Mouse (Mus musculus): ENCODE results near the gene St8sia2. TPM values are rescaled to one million over a fixed set of nuclear protein-coding genes. Genes with fewer than 3 reads are reported as not detected.
A peak's percentile ranks its signal among the peaks of the same experiment; 100 is the strongest.

Gene St8sia2
- polyA plus RNA-seq, 1 experiment from 2014 or later = 1.2 TPM

DNA sequence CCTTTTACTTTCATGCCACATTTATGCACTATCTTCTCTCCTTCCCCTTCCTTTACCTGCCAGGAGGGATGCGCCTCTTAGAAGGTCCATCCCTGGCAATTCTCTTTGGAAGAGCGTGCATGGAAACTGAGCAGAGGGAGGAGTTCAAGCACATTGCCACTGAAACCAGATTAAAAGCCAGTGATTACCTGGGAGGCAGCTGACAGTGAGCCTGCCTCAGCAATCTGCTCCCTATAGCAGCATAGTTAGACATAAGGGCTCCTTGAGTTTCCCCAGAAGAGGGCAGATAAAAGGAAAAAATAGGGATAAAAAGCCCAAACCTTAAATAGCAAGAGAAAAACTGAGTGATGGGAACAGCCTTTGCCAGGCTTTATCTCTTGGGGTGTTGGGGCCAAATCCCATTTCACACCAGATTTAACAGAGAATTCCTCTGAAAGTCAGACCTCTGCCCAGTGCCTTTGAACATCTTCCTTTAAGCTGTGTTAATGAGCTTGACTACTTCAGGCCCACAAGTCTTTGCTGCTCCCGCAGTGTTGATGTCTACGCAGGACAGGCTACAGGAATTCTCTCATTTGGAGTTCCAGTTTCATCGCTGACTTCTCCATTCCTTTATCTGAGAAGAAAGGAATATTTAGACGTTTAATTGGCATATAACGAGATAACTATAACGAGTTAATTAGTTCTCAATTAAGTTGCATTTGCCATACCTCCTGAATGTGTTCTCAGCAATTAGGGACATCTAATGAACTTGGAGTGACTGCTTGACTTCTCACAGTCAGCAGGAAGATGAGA is 31.9 kb upstream of the St8sia2 start:
- ATAC-seq = no peak
- TF ChIP-seq CTCF (IDR thresholded peaks at IDR 0.05; ENCODE audit: low read depth) = no peak
- 85% methylated on average over 8 of the region's 8 CpGs for WGBS

DNA sequence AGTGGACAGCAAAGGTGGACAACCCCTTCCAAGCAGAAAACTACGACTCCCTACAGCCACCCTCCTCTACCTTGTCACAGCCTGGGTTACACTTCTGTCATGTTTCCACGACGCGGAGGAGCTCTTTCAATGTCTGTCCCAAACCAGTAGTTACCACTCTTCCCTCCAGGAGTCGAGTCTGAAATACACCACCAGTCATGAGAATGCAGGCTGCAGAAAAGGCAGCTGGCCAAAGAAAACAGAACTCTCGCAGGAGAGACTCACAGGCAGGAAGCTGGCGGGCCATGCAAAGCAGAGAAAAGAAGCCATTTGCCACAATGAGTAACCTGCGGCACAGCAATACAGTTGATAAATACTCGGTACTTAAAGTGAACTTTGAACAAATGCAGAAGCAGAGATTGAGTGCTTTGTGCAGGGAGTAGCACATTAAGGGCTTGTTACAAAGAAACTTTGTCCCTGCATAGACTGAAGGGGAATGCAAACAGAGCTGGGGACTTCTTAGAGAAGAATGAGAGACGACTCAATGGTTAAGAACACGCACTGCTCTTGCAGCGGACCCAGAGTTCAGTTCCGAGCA is 30.2 kb upstream of the St8sia2 start:
- Histone ChIP-seq H3K27ac (ENCODE audit: low read depth, low read length) (peak overlapping the region; percentile 46; the same call in 1 of the 2 replicates), H3K4me1 (replicated peaks; ENCODE audit: control insufficient read depth, insufficient read depth, low read length) (no peaks in the 10 kb centered on the region), H3K4me2 (replicated peaks; ENCODE audit: low read depth) (peak overlapping the region; percentile 33), H3K4me3 (ENCODE audit: low read depth, low read length) (no peak overlapping the region), H3K27me3 (replicated peaks; ENCODE audit: control insufficient read depth, insufficient read depth, low read length) (no peaks in the 10 kb centered on the region), H3K9me3 (ENCODE audit: control insufficient read depth) (no peaks in the 10 kb centered on the region), H3K9ac (ENCODE audit: low read depth, low read length) (no peak overlapping the region), H3K36me3 (ENCODE audit: control insufficient read depth, insufficient read depth) (no peaks in the 10 kb centered on the region)
- ATAC-seq = peak; percentile 67
- WGBS = 48% methylated on average over 13 of the region's 13 CpGs
- no peak for TF ChIP-seq CTCF (IDR thresholded peaks at IDR 0.05; ENCODE audit: low read depth)

More for the DNA sequence above, 31.9 kb upstream of the St8sia2 start:
- Histone ChIP-seq H3K27ac (ENCODE audit: low read depth, low read length) (no peak overlapping the region), H3K27me3 (replicated peaks; ENCODE audit: control insufficient read depth, insufficient read depth, low read length) (no peaks in the 10 kb centered on the region), H3K4me1 (replicated peaks; ENCODE audit: control insufficient read depth, insufficient read depth, low read length) (no peaks in the 10 kb centered on the region), H3K9me3 (ENCODE audit: control insufficient read depth) (no peaks in the 10 kb centered on the region), H3K4me2 (replicated peaks; ENCODE audit: low read depth) (no peak overlapping the region), H3K9ac (ENCODE audit: low read depth, low read length) (no peak overlapping the region), H3K4me3 (ENCODE audit: low read depth, low read length) (no peak overlapping the region), H3K36me3 (ENCODE audit: control insufficient read depth, insufficient read depth) (no peaks in the 10 kb centered on the region)

DNA sequence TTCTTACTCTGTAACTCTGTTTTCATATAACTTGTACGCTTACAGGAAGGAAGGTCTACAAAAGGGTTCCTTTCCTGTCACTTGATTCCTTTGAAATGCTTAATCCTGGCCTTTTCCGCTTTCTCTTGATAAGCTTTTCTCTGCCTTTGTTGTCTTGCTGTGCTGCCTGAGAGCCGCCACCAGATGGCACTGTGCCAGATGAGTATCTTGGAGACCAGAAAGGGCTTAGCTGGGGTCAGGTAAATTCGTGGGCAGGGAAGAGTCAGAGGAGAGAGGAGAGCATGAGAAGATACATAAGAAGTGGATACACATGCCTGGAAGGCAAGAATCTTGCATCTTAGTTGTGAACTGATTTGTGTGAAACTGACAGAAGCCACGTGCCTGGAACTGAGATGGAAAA is 11.5 kb upstream of the St8sia2 start:
- H3K4me2 ChIP-seq (replicated peaks; ENCODE audit: low read depth) = no peak overlapping the region
- 21% methylated on average over 5 of the region's 5 CpGs for WGBS
- H3K27ac ChIP-seq (ENCODE audit: low read depth, low read length) = no peak overlapping the region
- no peak for ATAC-seq
- H3K9ac ChIP-seq (ENCODE audit: low read depth, low read length) = no peak overlapping the region
- no peaks in the 10 kb centered on the region for H3K9me3 ChIP-seq (ENCODE audit: control insufficient read depth)
- H3K27me3 ChIP-seq (replicated peaks; ENCODE audit: control insufficient read depth, insufficient read depth, low read length) = no peaks in the 10 kb centered on the region
- no peak overlapping the region for H3K4me3 ChIP-seq (ENCODE audit: low read depth, low read length)
- H3K4me1 ChIP-seq (replicated peaks; ENCODE audit: control insufficient read depth, insufficient read depth, low read length) = no peaks in the 10 kb centered on the region
- peak; percentile 89 for TF ChIP-seq CTCF (IDR thresholded peaks at IDR 0.05; ENCODE audit: low read depth)
- H3K36me3 ChIP-seq (ENCODE audit: control insufficient read depth, insufficient read depth) = no peaks in the 10 kb centered on the region

- no peak overlapping the region for H3K4me2 ChIP-seq (replicated peaks; ENCODE audit: low read depth)
- H3K4me3 ChIP-seq (ENCODE audit: low read depth, low read length) = no peak overlapping the region
- H3K36me3 ChIP-seq (ENCODE audit: control insufficient read depth, insufficient read depth) = no peaks in the 10 kb centered on the region
- ATAC-seq = no peak
- 54% methylated on average over 3 of the region's 3 CpGs for WGBS
- H3K9me3 ChIP-seq (ENCODE audit: control insufficient read depth) = no peaks in the 10 kb centered on the region
- H3K27me3 ChIP-seq (replicated peaks; ENCODE audit: control insufficient read depth, insufficient read depth, low read length) = no peaks in the 10 kb centered on the region
- no peak for TF ChIP-seq CTCF (IDR thresholded peaks at IDR 0.05; ENCODE audit: low read depth)
- no peak overlapping the region for H3K9ac ChIP-seq (ENCODE audit: low read depth, low read length)
- H3K4me1 ChIP-seq (replicated peaks; ENCODE audit: control insufficient read depth, insufficient read depth, low read length) = no peaks in the 10 kb centered on the region
- no peak overlapping the region for H3K27ac ChIP-seq (ENCODE audit: low read depth, low read length)
Observed at GRCm38 (mm10) chr7:74024171-74024570, 10.7 kb upstream of the St8sia2 start.

DNA sequence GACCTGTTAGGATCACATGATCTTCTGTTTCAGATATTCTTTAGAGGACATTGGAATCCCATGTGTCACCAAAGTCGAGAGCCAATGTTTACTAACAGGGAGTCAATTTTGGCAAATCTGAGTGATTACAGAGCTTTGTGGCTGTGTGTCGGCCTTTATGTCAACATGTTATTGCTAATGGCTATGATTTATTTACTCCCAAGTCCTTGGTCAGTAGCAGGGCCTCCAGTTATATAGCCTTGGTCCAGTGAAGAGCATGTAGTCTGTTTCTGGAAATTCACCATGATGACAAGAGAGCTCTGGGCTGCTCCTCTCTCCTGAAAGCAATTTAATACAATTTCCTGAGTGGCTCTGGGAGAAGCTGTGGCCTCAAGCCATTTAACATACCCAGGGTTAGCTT is 9.1 kb upstream of the St8sia2 start:
- no peaks in the 10 kb centered on the region for H3K27me3 ChIP-seq (replicated peaks; ENCODE audit: control insufficient read depth, insufficient read depth, low read length)
- ATAC-seq = no peak
- WGBS = 28% methylated on average over 2 of the region's 2 CpGs
- H3K27ac ChIP-seq (ENCODE audit: low read depth, low read length) = no peak overlapping the region
- no peak overlapping the region for H3K9ac ChIP-seq (ENCODE audit: low read depth, low read length)
- H3K4me1 ChIP-seq (replicated peaks; ENCODE audit: control insufficient read depth, insufficient read depth, low read length) = no peaks in the 10 kb centered on the region
- TF ChIP-seq CTCF (IDR thresholded peaks at IDR 0.05; ENCODE audit: low read depth) = no peak
- no peaks in the 10 kb centered on the region for H3K9me3 ChIP-seq (ENCODE audit: control insufficient read depth)
- no peaks in the 10 kb centered on the region for H3K36me3 ChIP-seq (ENCODE audit: control insufficient read depth, insufficient read depth)
- no peak overlapping the region for H3K4me2 ChIP-seq (replicated peaks; ENCODE audit: low read depth)
- no peak overlapping the region for H3K4me3 ChIP-seq (ENCODE audit: low read depth, low read length)

- no peak for TF ChIP-seq CTCF (IDR thresholded peaks at IDR 0.05; ENCODE audit: low read depth)
- WGBS = 79% methylated on average over 6 of the region's 6 CpGs
Observed at GRCm38 (mm10) chr7:74021771-74022170, 8.3 kb upstream of the St8sia2 start.

More at GRCm38 (mm10) chr7:74021771-74022170, 8.3 kb upstream of the St8sia2 start:
- H3K27ac ChIP-seq (ENCODE audit: low read depth, low read length) = no peak overlapping the region
- no peaks in the 10 kb centered on the region for H3K4me1 ChIP-seq (replicated peaks; ENCODE audit: control insufficient read depth, insufficient read depth, low read length)
- no peaks in the 10 kb centered on the region for H3K36me3 ChIP-seq (ENCODE audit: control insufficient read depth, insufficient read depth)
- H3K27me3 ChIP-seq (replicated peaks; ENCODE audit: control insufficient read depth, insufficient read depth, low read length) = no peaks in the 10 kb centered on the region
- no peak overlapping the region for H3K4me3 ChIP-seq (ENCODE audit: low read depth, low read length)
- ATAC-seq = no peak
- no peaks in the 10 kb centered on the region for H3K9me3 ChIP-seq (ENCODE audit: control insufficient read depth)
- H3K4me2 ChIP-seq (replicated peaks; ENCODE audit: low read depth) = no peak overlapping the region
- H3K9ac ChIP-seq (ENCODE audit: low read depth, low read length) = no peak overlapping the region
